Mouse (Mus musculus) A20 (cell line): ENCODE measurements around the gene Apbb2.
A peak's percentile ranks its signal among the peaks of the same experiment; 100 is the strongest.

Source experiments
- DNase-seq: peaks from one replicate; pipeline ENCODE4 v3.0.0-alpha.2; 2011; ENCODE audit warnings: low read depth, low spot score

Apbb2 gene

GRCm38 (mm10) chr5:66549691-66550090 is 68.9 kb downstream of the Apbb2 start:
- no peak for DNase-seq

GRCm38 (mm10) chr5:66546969-66547511 is 71.5 kb downstream of the Apbb2 start:
- DNase-seq, result no peak

GRCm38 (mm10) chr5:66545573-66546141 is 72.9 kb downstream of the Apbb2 start:
- no peak for DNase-seq

GRCm38 (mm10) chr5:66543761-66544160 is 74.8 kb downstream of the Apbb2 start:
- no peak for DNase-seq

GRCm38 (mm10) chr5:66543344-66543743 is 75.2 kb downstream of the Apbb2 start:
- no peak for DNase-seq

- no peak for DNase-seq
Measured at GRCm38 (mm10) chr5:66542521-66542920, 76.1 kb downstream of the Apbb2 start.

- no peak for DNase-seq
Measured at GRCm38 (mm10) chr5:66541385-66541784, 77.2 kb downstream of the Apbb2 start.

- DNase-seq, result no peak
Measured at GRCm38 (mm10) chr5:66540246-66540645, 78.3 kb downstream of the Apbb2 start.

- no peak for DNase-seq
Measured at GRCm38 (mm10) chr5:66537811-66538210, 80.8 kb downstream of the Apbb2 start.

GRCm38 (mm10) chr5:66536696-66537358 is 81.8 kb downstream of the Apbb2 start:
- DNase-seq, result no peak

- no peak for DNase-seq
Measured at GRCm38 (mm10) chr5:66535566-66536236, 82.9 kb downstream of the Apbb2 start.

GRCm38 (mm10) chr5:66533711-66534425 is 84.7 kb downstream of the Apbb2 start:
- no peak for DNase-seq

- DNase-seq, result no peak
Measured at GRCm38 (mm10) chr5:66532827-66533226, 85.8 kb downstream of the Apbb2 start.

GRCm38 (mm10) chr5:66530361-66530760 is 88.2 kb downstream of the Apbb2 start:
- DNase-seq, result no peak

GRCm38 (mm10) chr5:66529631-66530030 is 89.0 kb downstream of the Apbb2 start:
- DNase-seq, result no peak

- DNase-seq, result no peak
Measured at GRCm38 (mm10) chr5:66528567-66528966, 90.0 kb downstream of the Apbb2 start.

GRCm38 (mm10) chr5:66527090-66527489 is 91.5 kb downstream of the Apbb2 start:
- no peak for DNase-seq

GRCm38 (mm10) chr5:66525002-66525401 is 93.6 kb downstream of the Apbb2 start:
- DNase-seq, result peak; percentile 44

GRCm38 (mm10) chr5:66523681-66524503 is 94.7 kb downstream of the Apbb2 start:
- no peak for DNase-seq

- DNase-seq, result no peak
Measured at GRCm38 (mm10) chr5:66521250-66521649, 97.3 kb downstream of the Apbb2 start.

- no peak for DNase-seq
Measured at GRCm38 (mm10) chr5:66519511-66519910, 99.1 kb downstream of the Apbb2 start.
